Mouse (Mus musculus) heart, adult 8-10 months (tissue): ENCODE measurements at regions not wholly inside any gene's neighbourhood (a gene's known extent, or its start where the extent isn't known, plus 50 kb on each side); places are given as distances from the start of the nearest gene placed in this dataset.

ENCODE experiments used
- DNase-seq: peaks from one replicate; pipeline ENCODE4 v3.0.0; 2022; ENCODE audit warnings: low spot score

- no peak for DNase-seq
Measured at GRCm38 (mm10) chr14:102629601-102630000, 352.8 kb downstream of the Kctd12 start.

DNA sequence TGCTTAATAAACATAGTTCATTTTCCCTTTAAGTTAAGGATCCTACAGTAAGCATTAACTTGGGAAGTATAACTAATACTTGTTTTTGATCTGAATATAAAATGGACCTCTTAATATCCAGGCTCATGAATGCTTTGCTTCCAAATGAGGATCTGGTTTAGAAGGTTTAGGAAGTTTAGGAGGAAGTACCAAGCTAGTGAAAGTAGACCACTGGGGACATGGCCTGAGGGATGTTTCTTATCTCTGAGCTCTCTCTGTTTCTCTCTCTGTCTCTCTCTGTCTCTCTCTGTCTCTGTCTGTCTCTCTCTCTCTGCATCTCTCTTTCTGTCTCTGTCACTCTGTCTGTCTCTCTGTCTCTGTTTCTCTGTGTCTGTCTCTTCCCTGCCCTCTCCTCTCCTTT is 360.9 kb downstream of the Kctd12 start:
- no peak for DNase-seq

DNA sequence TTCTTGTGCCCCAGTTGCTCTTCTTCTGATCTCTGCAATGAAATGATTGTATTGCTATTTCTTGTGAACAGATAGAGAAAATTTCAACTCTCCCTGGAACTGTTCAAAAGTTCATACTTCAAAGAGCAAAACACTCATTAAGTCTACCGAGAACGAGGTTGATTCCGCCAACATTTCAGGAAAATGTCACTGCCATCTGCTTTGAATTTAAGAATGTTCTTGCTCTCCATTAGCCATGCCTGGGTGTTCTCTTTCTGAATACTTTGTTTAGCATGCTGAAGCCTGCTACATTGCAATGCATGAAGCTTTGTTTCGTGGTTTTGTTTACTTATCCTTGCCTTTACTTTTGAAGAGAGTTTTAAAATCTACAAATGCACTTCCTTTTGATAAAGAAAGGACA is 363.4 kb downstream of the Kctd12 start:
- no peak for DNase-seq

GRCm38 (mm10) chr14:102615588-102616309 is 366.7 kb downstream of the Kctd12 start:
- no peak for DNase-seq

- DNase-seq = no peak
Measured at GRCm38 (mm10) chr14:102606055-102606454, 376.4 kb downstream of the Kctd12 start.

GRCm38 (mm10) chr14:102594850-102595249 is 387.6 kb downstream of the Kctd12 start:
- DNase-seq = no peak

DNA sequence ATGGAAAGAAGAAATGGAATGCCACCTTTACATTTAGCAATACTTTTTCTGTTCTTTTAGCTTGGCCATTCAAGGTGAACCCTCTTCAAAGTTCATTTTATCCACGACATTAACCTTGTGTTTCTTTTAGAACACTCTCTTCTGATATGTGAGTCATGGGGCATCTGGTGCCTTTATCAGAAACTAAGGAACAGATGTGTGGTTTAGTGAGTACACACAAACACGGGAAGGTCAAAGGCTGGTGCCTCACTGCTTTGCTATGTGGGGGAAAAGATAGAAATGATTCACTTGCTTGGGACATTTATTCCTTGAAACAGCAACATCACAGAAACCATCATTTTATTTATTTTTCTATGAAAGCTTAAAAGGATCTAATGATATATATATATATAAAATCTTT is 428.7 kb downstream of the Kctd12 start:
- no peak for DNase-seq

GRCm38 (mm10) chr14:102552598-102552997 is 429.8 kb downstream of the Kctd12 start:
- DNase-seq = no peak

DNA sequence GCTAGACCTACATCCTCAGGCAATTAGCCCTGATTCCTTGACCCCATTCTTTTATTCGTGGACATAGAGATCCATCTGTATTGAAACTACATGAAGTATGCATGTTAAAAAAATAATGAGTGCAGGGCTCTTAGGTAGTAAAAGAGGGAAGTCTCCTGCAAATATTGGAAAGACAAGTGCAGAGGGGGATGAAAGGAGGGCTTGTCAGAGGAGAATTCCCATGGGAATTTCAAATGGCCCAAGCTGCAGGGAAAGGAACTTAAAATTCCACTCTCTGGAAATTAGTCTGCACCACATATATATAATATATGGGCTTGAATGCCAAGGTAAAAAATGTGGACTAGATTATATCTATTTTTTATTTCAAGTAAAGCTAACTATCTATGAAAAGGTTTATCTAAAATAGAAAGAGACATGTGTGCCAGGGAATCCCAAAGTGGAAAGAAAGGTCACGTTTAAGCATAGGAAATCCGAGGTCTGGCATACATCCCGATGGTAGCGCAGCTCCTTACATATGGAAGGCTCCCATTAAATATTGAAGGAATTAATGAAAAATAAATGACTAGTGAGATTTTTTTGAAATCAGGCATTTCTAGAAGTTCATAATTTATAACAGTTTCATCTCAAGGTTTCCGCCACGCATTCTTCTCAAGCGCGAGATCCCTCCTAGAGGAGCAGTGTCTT is 457.4 kb downstream of the Kctd12 start:
- no peak for DNase-seq

DNA sequence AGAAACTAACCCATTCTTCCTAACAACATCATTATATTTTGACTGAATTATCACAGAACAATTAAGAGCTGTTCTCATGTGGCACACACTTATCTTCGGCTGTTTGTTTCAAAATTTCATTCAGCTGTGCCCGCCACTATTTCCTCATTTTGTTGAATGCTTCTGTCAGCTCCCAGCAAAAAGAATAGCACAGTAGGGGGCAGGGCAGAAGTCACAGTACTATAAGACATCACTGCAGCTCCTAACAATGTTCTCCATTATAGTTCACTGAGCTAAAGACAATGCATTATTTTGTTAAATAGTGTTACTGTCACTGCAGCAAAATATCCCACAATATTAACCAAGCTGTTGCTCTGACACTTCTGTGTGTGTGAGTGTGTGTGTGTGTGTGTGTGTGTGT is 465.7 kb downstream of the Kctd12 start:
- DNase-seq = no peak

DNA sequence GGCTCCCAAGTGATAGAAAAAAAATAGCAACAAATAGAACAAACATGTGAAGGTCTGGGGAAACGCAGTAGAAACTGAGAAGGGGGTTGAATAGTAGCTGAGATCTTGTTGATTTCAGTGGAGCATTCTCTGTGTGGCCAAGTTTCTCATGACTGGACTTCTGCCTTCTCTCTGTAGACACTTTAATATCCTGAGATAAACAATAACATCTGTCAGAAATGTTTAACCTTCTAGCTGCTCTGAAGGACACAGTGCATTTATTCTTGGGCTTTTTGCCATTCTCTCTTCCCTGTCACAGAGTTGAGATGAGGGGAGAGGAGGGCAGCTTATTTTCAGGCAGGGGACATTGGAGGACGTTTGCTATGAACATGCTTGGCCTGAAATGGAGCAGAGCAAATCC is 467.9 kb downstream of the Kctd12 start:
- no peak for DNase-seq

GRCm38 (mm10) chr14:102512651-102513050 is 469.8 kb downstream of the Kctd12 start:
- no peak for DNase-seq

DNA sequence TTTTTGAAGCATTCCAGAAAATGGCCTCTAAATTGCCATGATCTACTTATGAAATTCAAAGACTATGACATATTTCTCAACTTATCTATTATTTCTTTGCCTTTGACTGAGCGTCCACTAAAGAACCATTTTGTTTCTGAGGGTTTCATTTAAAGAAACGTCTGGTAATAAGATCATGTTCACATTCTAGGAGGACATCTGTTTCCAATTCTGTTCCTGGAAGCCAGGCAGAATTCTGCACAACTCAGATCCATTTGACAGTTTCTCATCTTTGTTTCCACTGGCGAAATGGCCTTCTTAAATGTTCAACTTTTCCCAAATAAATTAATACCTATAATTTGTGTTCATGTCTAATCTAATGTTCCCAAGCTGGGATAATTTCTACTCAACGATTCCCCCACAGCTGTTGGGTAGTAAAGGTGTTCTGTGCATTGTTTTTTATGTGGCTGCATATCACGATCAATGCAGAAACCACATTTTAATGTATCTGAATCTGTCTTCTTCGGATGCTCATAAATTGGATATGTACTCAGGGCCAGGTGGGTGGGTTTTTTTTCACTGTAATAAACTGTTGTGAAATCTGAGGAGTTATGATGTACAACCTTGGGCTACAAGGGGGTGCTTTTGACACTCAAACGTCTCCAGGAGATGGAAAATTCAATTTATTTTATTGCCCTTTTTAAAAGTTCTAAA is 470.6 kb downstream of the Kctd12 start:
- no peak for DNase-seq

GRCm38 (mm10) chr14:102510387-102510786 is 472.1 kb downstream of the Kctd12 start:
- peak; percentile 25 for DNase-seq

DNA sequence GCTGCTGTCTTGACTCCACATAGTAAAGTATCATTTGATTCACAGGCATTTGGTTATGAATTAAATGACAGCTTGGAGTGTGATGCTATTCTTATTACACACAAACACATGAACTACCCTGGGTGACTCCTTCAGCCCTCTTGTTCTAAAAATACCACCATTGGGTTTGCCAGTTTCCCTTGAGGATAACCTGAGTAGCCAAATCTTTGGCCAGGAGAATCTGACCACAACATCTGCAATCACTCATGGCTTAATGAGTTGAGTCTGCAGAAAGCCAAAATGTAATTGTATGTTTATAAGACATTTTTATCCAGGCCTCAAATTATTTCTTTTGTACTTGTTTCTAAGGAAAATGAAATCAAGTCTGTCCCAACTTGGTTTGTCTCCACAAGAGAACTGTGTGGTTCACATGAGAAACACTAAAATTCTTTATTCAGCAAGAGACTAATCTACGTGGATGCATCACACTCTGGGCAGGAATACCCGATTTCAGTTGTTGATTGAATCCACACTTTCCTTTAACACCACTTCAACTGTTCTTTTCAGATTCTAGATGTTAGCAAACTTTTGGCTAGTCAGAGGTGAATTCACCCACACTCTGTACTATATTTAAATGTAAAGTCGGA is 476.6 kb downstream of the Kctd12 start:
- peak; percentile 10 for DNase-seq

- DNase-seq = no peak
Measured at GRCm38 (mm10) chr14:102497179-102497578, 485.3 kb downstream of the Kctd12 start.

DNA sequence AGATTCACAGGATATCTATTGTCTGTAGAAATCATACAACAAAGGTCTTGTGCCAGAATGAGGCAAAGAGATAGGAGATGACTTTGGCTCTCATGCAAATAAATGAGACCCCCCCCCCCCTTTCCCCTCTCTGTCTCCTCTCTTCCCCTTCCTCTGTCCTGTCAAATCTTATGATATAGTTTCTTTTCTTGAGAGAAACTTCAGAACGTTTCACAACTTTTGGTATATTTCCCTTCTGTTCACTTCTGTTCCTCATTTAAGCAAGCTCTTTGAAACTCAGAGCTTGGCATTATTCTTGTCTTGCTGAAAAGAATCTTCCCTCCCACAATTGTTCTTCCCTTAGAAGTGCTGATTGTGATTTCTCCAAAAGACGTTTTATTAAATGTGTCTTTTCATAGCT is 490.1 kb downstream of the Kctd12 start:
- no peak for DNase-seq

- no peak for DNase-seq
Measured at GRCm38 (mm10) chr14:102491205-102491604, 491.2 kb downstream of the Kctd12 start.

DNA sequence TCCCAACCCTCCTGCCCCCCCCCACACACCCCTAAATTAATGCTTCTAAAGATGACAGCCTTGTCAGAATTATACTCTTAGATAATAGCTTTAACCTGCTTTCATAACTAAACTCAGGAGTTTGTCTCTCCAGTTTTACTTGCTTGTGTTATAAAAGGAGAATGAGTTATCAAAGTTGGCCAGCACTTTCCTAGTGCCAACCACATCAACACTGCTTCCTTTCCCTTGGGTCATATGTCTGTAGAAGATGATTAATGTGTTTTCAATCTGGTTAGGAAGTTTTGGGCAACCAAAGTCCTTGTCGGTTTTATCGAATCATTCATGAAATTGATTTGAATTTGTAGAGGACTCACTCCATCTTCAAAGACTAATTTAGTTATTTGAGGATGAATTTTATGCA is 505.3 kb downstream of the Kctd12 start:
- no peak for DNase-seq

DNA sequence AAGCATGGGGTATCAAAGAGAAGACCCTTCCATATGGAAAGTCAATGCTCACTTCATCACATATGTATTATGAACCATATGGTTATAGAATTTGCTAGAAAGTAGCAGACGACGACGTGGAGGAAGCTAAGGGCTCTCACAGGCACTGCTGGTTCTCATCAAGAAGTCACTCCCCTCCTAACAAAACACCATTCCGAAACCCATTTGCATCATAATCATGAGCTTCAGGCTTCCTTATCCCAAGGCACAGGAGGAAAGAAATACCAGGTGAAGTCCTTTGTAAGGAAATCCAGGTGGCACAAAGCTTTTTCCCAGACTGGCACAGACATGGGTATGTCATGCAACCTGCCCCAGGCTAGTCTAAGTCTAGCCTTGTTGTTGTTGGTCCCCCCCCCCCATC is 513.1 kb downstream of the Kctd12 start:
- DNase-seq = no peak

DNA sequence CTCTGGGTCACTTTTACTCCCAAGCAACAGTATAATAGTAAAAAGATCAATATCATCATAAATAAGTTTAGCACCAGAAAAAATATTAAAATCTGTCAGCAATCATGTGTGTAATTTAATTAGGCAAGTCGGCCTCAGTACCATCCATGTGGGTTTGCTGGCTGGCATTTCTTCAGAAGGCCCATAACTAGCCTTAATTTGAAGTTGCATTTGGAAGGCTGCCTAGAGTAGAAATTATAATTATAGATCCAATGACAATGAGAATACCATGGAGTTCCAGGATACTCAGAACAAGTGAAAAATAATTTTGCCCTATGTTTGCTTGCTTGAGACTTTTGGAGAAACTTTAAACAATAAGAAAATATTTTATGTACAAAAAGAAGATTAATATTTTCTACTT is 521.4 kb downstream of the Kctd12 start:
- DNase-seq = no peak

DNA sequence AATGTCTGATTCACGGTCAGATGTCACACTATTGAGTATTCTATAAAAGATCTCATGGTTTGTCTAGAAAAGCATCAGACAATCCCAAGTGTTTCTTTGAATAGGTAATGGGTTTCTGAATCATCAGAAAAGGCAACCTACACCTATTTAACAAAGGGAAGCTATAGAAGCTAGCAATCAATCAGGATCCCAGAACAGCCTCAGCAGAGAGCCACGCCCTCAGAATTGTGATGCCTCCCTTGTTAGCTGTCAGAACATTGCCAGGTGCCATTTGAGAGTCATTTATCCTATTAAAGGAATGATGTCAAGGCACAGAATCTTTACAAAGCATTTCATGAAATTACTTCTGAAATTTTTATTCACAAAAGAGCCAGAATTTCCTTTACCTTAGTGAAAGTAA is 542.7 kb downstream of the Kctd12 start:
- DNase-seq = no peak
